Mouse (Mus musculus): ENCODE measurements at regions not wholly inside any gene's neighbourhood (a gene's known extent, or its start where the extent isn't known, plus 50 kb on each side); places are given as distances from the start of the nearest gene placed in this dataset.

DNA sequence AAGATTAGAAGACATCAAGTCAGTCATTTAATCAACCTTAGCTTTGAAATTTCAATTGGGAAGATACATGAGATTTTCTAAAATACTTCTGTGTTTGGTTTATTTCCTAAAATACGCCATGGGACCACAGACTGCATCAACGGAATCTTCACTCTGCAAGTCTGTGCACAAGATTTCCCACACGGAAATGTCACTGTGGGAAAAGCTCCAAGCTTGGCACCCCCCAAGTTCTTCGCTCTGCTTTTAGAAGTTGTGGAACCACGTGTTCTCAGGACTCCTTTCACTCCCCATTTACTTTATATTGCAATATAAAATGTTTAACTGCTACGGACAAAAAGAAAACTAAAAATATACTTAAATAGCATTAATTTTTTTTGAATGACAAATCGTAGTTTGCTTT lies 254.8 kb upstream of the Pbx1 start:
- TF ChIP-seq CTCF (IDR thresholded peaks at IDR 0.05; ENCODE audit: low read depth, low read length) (no peak), POLR2A (IDR thresholded peaks at IDR 0.05; ENCODE audit: extremely low read depth, insufficient read depth, low read length) (no peak)

All from liver, adult 2 months (tissue).